Mouse (Mus musculus): ENCODE results near the gene Copg2.

DNA sequence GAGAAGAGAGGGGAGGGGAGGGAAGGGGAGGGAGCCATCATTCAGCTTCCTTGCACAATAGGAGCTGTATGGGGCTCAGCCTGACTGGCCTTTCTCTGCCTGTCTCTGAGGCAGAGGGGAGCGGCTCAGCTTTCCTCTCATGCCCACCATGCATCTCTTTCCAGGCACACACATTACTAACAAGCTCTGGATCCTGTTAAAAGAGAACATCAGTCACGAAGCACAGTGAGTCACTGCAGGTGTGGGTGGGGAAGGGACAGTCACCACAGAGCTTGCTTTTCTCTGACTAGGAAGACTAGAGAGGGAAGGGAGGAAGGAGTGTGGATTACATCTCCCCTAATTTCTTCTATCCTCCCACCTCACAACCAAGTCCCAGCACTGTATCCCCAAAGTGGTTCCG is 11.4 kb upstream of the Copg2 start:
- TF ChIP-seq CTCF (IDR thresholded peaks at IDR 0.05; ENCODE audit: low read depth, low read length), result no peak
- TF ChIP-seq GATA1 (IDR thresholded peaks at IDR 0.05; ENCODE audit: borderline replicate concordance, low read length), result no peak

All from G1E (cell line).